Mouse (Mus musculus) left cerebral cortex, adult 11 months (tissue): ENCODE measurements around the gene Klf9.
A peak's percentile ranks its signal among the peaks of the same experiment; 100 is the strongest.

Experiments
- DNase-seq: peaks from one replicate; pipeline ENCODE4 v3.0.0; 2022; ENCODE audit warnings: low spot score

Gene Klf9

GRCm38 (mm10) chr19:23140689-23141317, at the start of gene Klf9:
Gene Klf9, plus strand, starts transcription at chr19:23141226.
- peak; percentile 94 for DNase-seq

GRCm38 (mm10) chr19:23091586-23091985, 49.4 kb upstream of the Klf9 start:
- DNase-seq: peak; percentile 50

GRCm38 (mm10) chr19:23093548-23093947, 47.5 kb upstream of the Klf9 start:
- DNase-seq: no peak

- DNase-seq: no peak
Observed at GRCm38 (mm10) chr19:23094906-23095305, 46.1 kb upstream of the Klf9 start.

GRCm38 (mm10) chr19:23106859-23107258, 34.2 kb upstream of the Klf9 start:
- DNase-seq: no peak

GRCm38 (mm10) chr19:23107335-23107734, 33.7 kb upstream of the Klf9 start:
- DNase-seq: no peak

- DNase-seq: no peak
Observed at GRCm38 (mm10) chr19:23121875-23122274, 19.2 kb upstream of the Klf9 start.

GRCm38 (mm10) chr19:23124023-23124550, 16.9 kb upstream of the Klf9 start:
- DNase-seq: no peak

- no peak for DNase-seq
Observed at GRCm38 (mm10) chr19:23125227-23126150, 15.5 kb upstream of the Klf9 start.

GRCm38 (mm10) chr19:23129908-23130307, 11.1 kb upstream of the Klf9 start:
- DNase-seq: no peak

GRCm38 (mm10) chr19:23132106-23132635, 8.9 kb upstream of the Klf9 start:
- DNase-seq: no peak

- no peak for DNase-seq
Observed at GRCm38 (mm10) chr19:23132720-23133426, 8.2 kb upstream of the Klf9 start.

GRCm38 (mm10) chr19:23133427-23134094, 7.5 kb upstream of the Klf9 start:
- DNase-seq: no peak

GRCm38 (mm10) chr19:23134095-23134440, 7.0 kb upstream of the Klf9 start:
- DNase-seq: peak; percentile 76

- DNase-seq: peak; percentile 78
Observed at GRCm38 (mm10) chr19:23134441-23135301, 6.4 kb upstream of the Klf9 start.

GRCm38 (mm10) chr19:23135349-23136201, 5.5 kb upstream of the Klf9 start:
- peak; percentile 87 for DNase-seq

- no peak for DNase-seq
Observed at GRCm38 (mm10) chr19:23136202-23136850, 4.7 kb upstream of the Klf9 start.

GRCm38 (mm10) chr19:23137295-23137694, 3.7 kb upstream of the Klf9 start:
- no peak for DNase-seq
